Mouse (Mus musculus): ENCODE results near the gene Atxn1.

DNA sequence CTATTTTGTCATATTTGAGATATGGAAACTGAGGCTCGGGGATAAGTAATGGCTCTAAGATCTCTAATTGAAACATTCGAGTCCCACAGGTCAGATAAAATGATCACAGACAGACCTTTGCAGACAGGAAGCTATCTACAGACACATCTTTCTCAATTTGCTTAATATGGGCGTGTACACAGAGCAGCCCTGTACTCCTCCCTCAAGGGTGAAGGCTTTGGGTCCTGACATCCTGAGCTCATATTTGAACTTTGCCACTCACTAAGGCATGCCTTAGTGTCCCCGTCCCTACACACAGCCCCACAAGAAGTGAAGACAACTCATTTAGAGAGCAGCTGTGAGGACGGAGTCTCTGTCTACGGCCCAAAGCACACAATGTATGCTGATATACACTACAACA is 70.6 kb downstream of the Atxn1 start:
- TF ChIP-seq POLR2A (IDR thresholded peaks at IDR 0.05; ENCODE audit: extremely low read depth, insufficient read depth, low read length) (no peak), CTCF (IDR thresholded peaks at IDR 0.05; ENCODE audit: extremely low read depth, insufficient read depth, low read length) (no peak)

Measured in cortical plate, adult 2 months (tissue).